Mouse (Mus musculus) stomach, postnatal 0 days (tissue): ENCODE measurements around the gene Fcho2. TPM values are rescaled to one million over a fixed set of nuclear protein-coding genes. Genes with fewer than 3 reads are reported as not detected.

Source experiments
- ATAC-seq: fragments of 200-750 bp; cut with Nextera tagmentation; 2 replicates; pipeline ENCODE4 v1.8.0; 2017; ENCODE audit not compliant: low FRiP score, low TSS enrichment
- DNase-seq: peaks from one replicate; pipeline ENCODE4 v3.0.0-alpha.2; 2016; ENCODE audit warnings: low spot score
- H3K27ac ChIP-seq: fragments of 300-500 bp; sonication (generic); replicated peaks from 2 replicates; pipeline ENCODE4 v1.5.1; 2014; ENCODE audit warnings: mild to moderate bottlenecking, control low read depth
- H3K27me3 ChIP-seq: fragments of 300-500 bp; sonication (generic); 2 replicates; pipeline ENCODE4 v1.6.1; 2014; ENCODE audit warnings: low read length; ENCODE audit not compliant: control insufficient read depth, insufficient read depth
- H3K36me3 ChIP-seq: fragments of 300-500 bp; sonication (generic); 2 replicates; pipeline ENCODE4 v1.6.1; 2014; ENCODE audit warnings: low read length, mixed read lengths; ENCODE audit not compliant: control insufficient read depth, insufficient read depth
- H3K4me1 ChIP-seq: fragments of 300-500 bp; sonication (generic); replicated peaks from 2 replicates; pipeline ENCODE4 v1.6.1; 2014; ENCODE audit warnings: antibody characterized with exemption; ENCODE audit not compliant: control insufficient read depth, insufficient read depth
- H3K4me2 ChIP-seq: fragments of 300-500 bp; sonication (generic); replicated peaks from 2 replicates; pipeline ENCODE4 v1.6.1; 2014; ENCODE audit warnings: low read depth, mild to moderate bottlenecking, control low read depth, moderate library complexity
- H3K4me3 ChIP-seq: fragments of 300-500 bp; sonication (generic); 2 replicates; pipeline ENCODE4 v1.5.1; 2014; ENCODE audit warnings: low read depth, low read length, control low read depth
- H3K9ac ChIP-seq: fragments of 300-500 bp; sonication (generic); 2 replicates; pipeline ENCODE4 v1.6.1; 2014; ENCODE audit warnings: mild to moderate bottlenecking, low read length, control low read depth, mixed read lengths
- H3K9me3 ChIP-seq: fragments of 300-500 bp; sonication (generic); 2 replicates; pipeline ENCODE4 v1.6.1; 2016; ENCODE audit warnings: low read length; ENCODE audit not compliant: control insufficient read depth
- CTCF ChIP-seq: IDR thresholded peaks from 2 replicates; pipeline ENCODE4 v1.5.1; 2016; ENCODE audit warnings: antibody characterized with exemption, low read depth, mild to moderate bottlenecking, moderate library complexity
- EP300 ChIP-seq: optimal IDR thresholded peaks from 2 replicates; pipeline ENCODE3; 2016; ENCODE audit warnings: antibody characterized with exemption
- WGBS: fragments of 180-500 bp; shearing (Covaris S2); extraction: QIAGEN DNeasy Blood & Tissue Kit; methylation state at CpG from one replicate; pipeline ENCODE4 v1.1.7; 2014; 5-methylcytosine and 5-hydroxymethylcytosine counted together
- polyA plus RNA-seq: library from polyadenylated mRNA; unstranded; fragments of >200 nt; fragmentation: Nextera tagmentation; extraction: Ambion mirVana; gene quantifications from 2 replicates; pipeline ENCODE4 v1.2.1, GENCODE M21; 2015

Gene Fcho2
- polyA plus RNA-seq, 1 experiment from 2014 or later = 21.9 TPM

GRCm38 (mm10) chr13:98802957-98803356 is 12.3 kb downstream of the Fcho2 start:
- Histone ChIP-seq H3K9me3 (no peaks in the 10 kb centered on the region), H3K9ac (no peak overlapping the region), H3K27me3 (no peaks in the 10 kb centered on the region), H3K4me2 (no peak overlapping the region), H3K27ac (no peak overlapping the region), H3K4me3 (no peak overlapping the region), H3K36me3 (peaks cover 10% of the 10 kb centered on the region), H3K4me1 (no peaks in the 10 kb centered on the region)
- DNase-seq = no peak
- ATAC-seq = no peak
- no peak for TF ChIP-seq CTCF
- WGBS = 85% methylated on average over 3 of the region's 3 CpGs

- H3K27ac ChIP-seq = no peak overlapping the region
- 97% methylated on average over 3 of the region's 3 CpGs for WGBS
- no peaks in the 10 kb centered on the region for H3K4me1 ChIP-seq
- peaks cover 12% of the 10 kb centered on the region for H3K36me3 ChIP-seq
- H3K27me3 ChIP-seq = no peaks in the 10 kb centered on the region
- H3K4me2 ChIP-seq = no peak overlapping the region
- no peak overlapping the region for H3K9ac ChIP-seq
- no peak for TF ChIP-seq CTCF
- no peak for TF ChIP-seq EP300
- no peak for ATAC-seq
- H3K4me3 ChIP-seq = no peak overlapping the region
- no peaks in the 10 kb centered on the region for H3K9me3 ChIP-seq
- no peak for DNase-seq
Observed at GRCm38 (mm10) chr13:98795511-98795910, 19.7 kb downstream of the Fcho2 start.

GRCm38 (mm10) chr13:98792864-98793263 is 22.4 kb downstream of the Fcho2 start:
- no peak for ATAC-seq
- 90% methylated on average over 1 of the region's 1 CpGs for WGBS

GRCm38 (mm10) chr13:98791693-98792092 is 23.6 kb downstream of the Fcho2 start:
- WGBS = 87% methylated on average over 1 of the region's 1 CpGs
- no peaks in the 10 kb centered on the region for H3K27me3 ChIP-seq
- H3K4me2 ChIP-seq = no peak overlapping the region
- no peaks in the 10 kb centered on the region for H3K9me3 ChIP-seq
- DNase-seq = no peak
- H3K4me3 ChIP-seq = no peak overlapping the region
- H3K27ac ChIP-seq = no peak overlapping the region
- H3K36me3 ChIP-seq = peaks cover 3% of the 10 kb centered on the region; the same call in 1 of the 2 replicates
- H3K4me1 ChIP-seq = no peaks in the 10 kb centered on the region
- H3K9ac ChIP-seq = no peak overlapping the region
- TF ChIP-seq CTCF = no peak
- ATAC-seq = no peak

More at GRCm38 (mm10) chr13:98792864-98793263, 22.4 kb downstream of the Fcho2 start:
- Histone ChIP-seq H3K4me2 (no peak overlapping the region), H3K9me3 (no peaks in the 10 kb centered on the region), H3K4me1 (no peaks in the 10 kb centered on the region), H3K4me3 (no peak overlapping the region), H3K27me3 (no peaks in the 10 kb centered on the region), H3K9ac (no peak overlapping the region), H3K27ac (no peak overlapping the region), H3K36me3 (peaks cover 5% of the 10 kb centered on the region; the same call in 1 of the 2 replicates)
- TF ChIP-seq CTCF (no peak), EP300 (no peak)
- DNase-seq = no peak

- Histone ChIP-seq H3K27me3 (no peaks in the 10 kb centered on the region), H3K27ac (no peak overlapping the region), H3K9ac (no peak overlapping the region), H3K4me3 (no peak overlapping the region), H3K4me1 (no peaks in the 10 kb centered on the region), H3K4me2 (no peak overlapping the region), H3K9me3 (no peaks in the 10 kb centered on the region), H3K36me3 (0 out of 2 replicates have a peak, but pooled peaks cover 3% of the 10 kb centered on the region)
- ATAC-seq = no peak
- DNase-seq = no peak
- TF ChIP-seq CTCF (no peak), EP300 (no peak)
- 87% methylated on average over 5 of the region's 5 CpGs for WGBS
Observed at GRCm38 (mm10) chr13:98786970-98787685, 28.1 kb downstream of the Fcho2 start.

- TF ChIP-seq CTCF = no peak
- TF ChIP-seq EP300 = no peak
- ATAC-seq = no peak
- Histone ChIP-seq H3K9ac (no peak overlapping the region), H3K27me3 (no peaks in the 10 kb centered on the region), H3K4me2 (no peak overlapping the region), H3K9me3 (no peaks in the 10 kb centered on the region), H3K36me3 (0 out of 2 replicates have a peak, but pooled peaks cover 4% of the 10 kb centered on the region), H3K4me1 (no peaks in the 10 kb centered on the region), H3K4me3 (no peak overlapping the region), H3K27ac (no peak overlapping the region)
- DNase-seq = no peak
- 96% methylated on average over 3 of the region's 3 CpGs for WGBS
Observed at GRCm38 (mm10) chr13:98777959-98778358, 37.3 kb downstream of the Fcho2 start.
